Mouse (Mus musculus) heart, embryonic 11.5 days (tissue): Measurements from ENCODE around the gene Samd1. TPM values are rescaled to one million over a fixed set of nuclear protein-coding genes. Genes with fewer than 3 reads are reported as not detected.

Experiments
- ATAC-seq: fragments of 200-750 bp; cut with Nextera tagmentation; replicated peaks from 2 replicates; pipeline ENCODE4 v1.8.0; 2017; ENCODE audit warnings: moderate library complexity; ENCODE audit not compliant: insufficient number of reproducible peaks, low FRiP score, low TSS enrichment
- H3K27ac ChIP-seq: fragments of 300-500 bp; sonication (generic); 2 replicates; pipeline ENCODE4 v1.5.1; 2014; ENCODE audit warnings: mild to moderate bottlenecking, low read depth, low read length
- H3K27me3 ChIP-seq: fragments of 300-500 bp; sonication (generic); 2 replicates; pipeline ENCODE4 v1.6.1; 2014; ENCODE audit warnings: mild to moderate bottlenecking, low read length, mixed read lengths; ENCODE audit not compliant: control insufficient read depth, insufficient read depth
- H3K36me3 ChIP-seq: fragments of 300-500 bp; sonication (generic); 2 replicates; pipeline ENCODE4 v1.6.1; 2014; ENCODE audit warnings: mild to moderate bottlenecking, low read length, moderate library complexity, mixed read lengths; ENCODE audit not compliant: control insufficient read depth, insufficient read depth
- H3K4me1 ChIP-seq: fragments of 300-500 bp; sonication (generic); 2 replicates; pipeline ENCODE4 v1.6.1; 2014; ENCODE audit warnings: low read length; ENCODE audit not compliant: control insufficient read depth, insufficient read depth
- H3K4me2 ChIP-seq: fragments of 300-500 bp; sonication (generic); 2 replicates; pipeline ENCODE4 v1.6.1; 2014; ENCODE audit warnings: mild to moderate bottlenecking, moderate library complexity
- H3K4me3 ChIP-seq: fragments of 300-500 bp; sonication (generic); 2 replicates; pipeline ENCODE4 v1.5.1; 2014; ENCODE audit warnings: low read depth, low read length
- H3K9ac ChIP-seq: fragments of 300-500 bp; sonication (generic); 2 replicates; pipeline ENCODE4 v1.6.1; 2014; ENCODE audit warnings: mild to moderate bottlenecking, low read depth, low read length, moderate library complexity
- H3K9me3 ChIP-seq: fragments of 300-500 bp; sonication (generic); replicated peaks from 2 replicates; pipeline ENCODE4 v1.6.1; 2016; ENCODE audit warnings: low read length; ENCODE audit not compliant: control insufficient read depth
- WGBS: fragments of 180-500 bp; shearing (Covaris S2); extraction: QIAGEN DNeasy Blood & Tissue Kit; methylation state at CpG from one replicate; pipeline ENCODE4 v1.1.7; 2014; ENCODE audit not compliant: insufficient replicate concordance; 5-methylcytosine and 5-hydroxymethylcytosine counted together
- polyA plus RNA-seq: library from polyadenylated mRNA; unstranded; fragments of >200 nt; fragmentation: Nextera tagmentation; extraction: Ambion mirVana; gene quantifications from 2 replicates; pipeline ENCODE4 v1.2.1, GENCODE M21; 2014

The Samd1 gene
- polyA plus RNA-seq: 8.1 and 10.1 TPM in 2 replicates

- peak within 1 kb of the TSS; percentile 90 for H3K9ac ChIP-seq
- no peaks in the 10 kb centered on the region for H3K9me3 ChIP-seq
- WGBS: under 1% methylated on average over 54 of the region's 112 CpGs
- H3K4me1 ChIP-seq: peaks cover 21% of the 10 kb centered on the region
- ATAC-seq: no peak
- H3K27ac ChIP-seq: peak within 1 kb of the TSS; percentile 97
- H3K4me2 ChIP-seq: peak within 1 kb of the TSS; percentile 93
- H3K36me3 ChIP-seq: peaks cover 5% of the 10 kb centered on the region
- peaks cover 10% of the 10 kb centered on the region for H3K27me3 ChIP-seq
- peak within 1 kb of the TSS; percentile 83 for H3K4me3 ChIP-seq
Observed at GRCm38 (mm10) chr8:83997511-83998141, at the start of gene Samd1. Samd1 (plus strand) TSS chr8:83997672.

DNA sequence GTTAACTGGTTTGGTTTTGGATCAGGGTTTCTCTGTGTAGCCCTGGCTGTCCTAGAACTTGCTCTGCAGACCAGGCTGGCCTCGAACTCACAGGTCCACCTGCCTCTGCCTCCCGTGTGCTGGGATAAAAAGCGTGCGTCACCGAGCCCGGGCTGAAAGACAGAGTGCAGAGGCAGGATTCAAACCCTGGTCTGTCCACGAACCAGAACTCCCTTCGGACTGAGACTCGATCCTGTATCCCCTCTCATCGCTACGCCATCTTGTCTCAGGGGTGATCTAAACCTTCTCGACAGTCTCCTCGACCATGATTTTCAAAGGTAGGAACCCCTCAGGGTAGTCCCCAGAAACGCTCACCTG, 42.7 kb upstream of the Samd1 start:
- no peak for ATAC-seq
- Histone ChIP-seq H3K9me3 (no peaks in the 10 kb centered on the region), H3K9ac (peak overlapping the region; percentile 57), H3K4me2 (peak overlapping the region; percentile 85), H3K4me3 (peak overlapping the region; percentile 46), H3K27ac (no peak overlapping the region), H3K27me3 (no peaks in the 10 kb centered on the region), H3K36me3 (no peaks in the 10 kb centered on the region), H3K4me1 (peaks cover 13% of the 10 kb centered on the region)
- 3% methylated on average over 14 of the region's 14 CpGs for WGBS

- Histone ChIP-seq H3K4me3 (peak within 1 kb of the TSS; percentile 80), H3K27me3 (no peaks in the 10 kb centered on the region), H3K27ac (no peak within 1 kb of the TSS), H3K9me3 (no peaks in the 10 kb centered on the region), H3K4me1 (peaks cover 13% of the 10 kb centered on the region), H3K9ac (peak within 1 kb of the TSS; percentile 74), H3K4me2 (peak within 1 kb of the TSS; percentile 85), H3K36me3 (no peaks in the 10 kb centered on the region)
- under 1% methylated on average over 75 of the region's 75 CpGs for WGBS
- peak; percentile 99 for ATAC-seq
Observed at GRCm38 (mm10) chr8:83955106-83955957, 42.1 kb upstream of the Samd1 start, which contains the start of the genes Gm10644 and Asf1b. Gm10644 (minus strand) TSS chr8:83955205. Asf1b (plus strand) TSS chr8:83955507.

DNA sequence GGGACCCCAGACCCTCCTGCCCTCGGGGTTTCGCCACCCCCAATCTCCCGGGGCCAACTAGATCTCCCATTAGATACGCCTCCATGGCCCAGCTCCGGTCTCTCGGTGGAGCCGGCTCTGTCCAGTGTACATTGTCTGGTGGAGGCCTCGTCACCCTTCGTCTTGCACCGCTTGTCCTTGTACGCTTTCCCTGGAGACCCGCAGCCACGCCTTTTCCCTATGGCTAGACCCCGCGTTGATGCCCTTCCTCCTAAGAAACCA, 41.6 kb upstream of the Samd1 start:
- Histone ChIP-seq H3K27ac (no peak overlapping the region), H3K36me3 (no peaks in the 10 kb centered on the region), H3K4me2 (peak overlapping the region; percentile 85), H3K9ac (peak overlapping the region; percentile 74), H3K27me3 (no peaks in the 10 kb centered on the region), H3K9me3 (no peaks in the 10 kb centered on the region), H3K4me1 (peaks cover 13% of the 10 kb centered on the region), H3K4me3 (peak overlapping the region; percentile 80)
- 5% methylated on average over 15 of the region's 15 CpGs for WGBS
- no peak for ATAC-seq

DNA sequence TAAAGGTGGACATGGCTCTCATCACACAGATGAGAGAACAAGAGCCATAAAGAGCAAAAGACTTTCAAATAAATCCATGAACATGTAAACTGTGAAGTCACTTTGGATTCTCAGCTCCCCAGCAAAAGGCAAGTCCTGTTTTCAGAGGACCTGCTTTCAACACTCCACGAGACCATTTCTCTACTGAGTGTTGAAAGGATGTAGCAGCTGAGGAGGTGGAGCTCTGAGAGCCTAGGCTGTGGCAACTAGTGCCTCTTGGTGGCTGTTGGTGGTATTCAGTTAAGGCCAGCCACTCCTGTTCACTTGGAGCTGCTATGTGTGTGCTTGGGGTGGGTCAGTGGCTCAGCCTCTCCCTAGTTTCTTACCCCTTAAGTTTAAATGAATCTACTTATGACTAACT, 40.7 kb upstream of the Samd1 start:
- no peak overlapping the region for H3K27ac ChIP-seq
- H3K4me3 ChIP-seq: peak overlapping the region; percentile 80
- peaks cover 13% of the 10 kb centered on the region for H3K4me1 ChIP-seq
- H3K36me3 ChIP-seq: no peaks in the 10 kb centered on the region
- H3K27me3 ChIP-seq: no peaks in the 10 kb centered on the region
- ATAC-seq: no peak
- H3K4me2 ChIP-seq: peak overlapping the region; percentile 85
- WGBS: 22% methylated on average over 1 of the region's 1 CpGs
- no peaks in the 10 kb centered on the region for H3K9me3 ChIP-seq
- no peak overlapping the region for H3K9ac ChIP-seq

- H3K36me3 ChIP-seq: peaks cover 7% of the 10 kb centered on the region
- ATAC-seq: no peak
- WGBS: 86% methylated on average over 5 of the region's 5 CpGs
- H3K27ac ChIP-seq: no peak overlapping the region
- H3K4me1 ChIP-seq: no peaks in the 10 kb centered on the region
- no peak overlapping the region for H3K4me3 ChIP-seq
- H3K9ac ChIP-seq: no peak overlapping the region
- no peak overlapping the region for H3K4me2 ChIP-seq
- no peaks in the 10 kb centered on the region for H3K27me3 ChIP-seq
- H3K9me3 ChIP-seq: no peaks in the 10 kb centered on the region
Observed at GRCm38 (mm10) chr8:83964015-83964765, 33.3 kb upstream of the Samd1 start.

DNA sequence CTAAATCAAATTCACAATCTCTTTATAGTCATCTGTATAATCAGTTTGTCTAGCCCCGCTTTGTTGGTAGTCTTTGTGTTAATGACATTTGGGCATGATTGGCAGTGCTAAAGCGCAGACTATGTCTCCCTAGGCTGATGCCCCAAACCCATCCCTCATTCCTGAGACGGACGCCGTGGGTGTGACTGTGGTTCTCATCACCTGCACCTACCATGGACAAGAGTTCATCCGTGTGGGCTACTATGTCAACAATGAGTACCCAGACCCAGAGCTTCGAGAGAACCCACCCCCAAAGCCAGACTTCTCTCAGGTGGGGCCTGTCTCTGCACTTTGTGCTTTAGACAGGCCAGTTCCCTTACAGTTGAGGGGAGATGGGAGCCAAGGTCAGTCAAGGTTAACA, 29.8 kb upstream of the Samd1 start:
- Histone ChIP-seq H3K27ac (no peak overlapping the region), H3K36me3 (peaks cover 16% of the 10 kb centered on the region), H3K4me2 (no peak overlapping the region), H3K9me3 (no peaks in the 10 kb centered on the region), H3K4me3 (no peak overlapping the region), H3K4me1 (peaks cover 4% of the 10 kb centered on the region; the same call in 1 of the 2 replicates), H3K9ac (no peak overlapping the region), H3K27me3 (no peaks in the 10 kb centered on the region)
- 94% methylated on average over 7 of the region's 7 CpGs for WGBS
- no peak for ATAC-seq

DNA sequence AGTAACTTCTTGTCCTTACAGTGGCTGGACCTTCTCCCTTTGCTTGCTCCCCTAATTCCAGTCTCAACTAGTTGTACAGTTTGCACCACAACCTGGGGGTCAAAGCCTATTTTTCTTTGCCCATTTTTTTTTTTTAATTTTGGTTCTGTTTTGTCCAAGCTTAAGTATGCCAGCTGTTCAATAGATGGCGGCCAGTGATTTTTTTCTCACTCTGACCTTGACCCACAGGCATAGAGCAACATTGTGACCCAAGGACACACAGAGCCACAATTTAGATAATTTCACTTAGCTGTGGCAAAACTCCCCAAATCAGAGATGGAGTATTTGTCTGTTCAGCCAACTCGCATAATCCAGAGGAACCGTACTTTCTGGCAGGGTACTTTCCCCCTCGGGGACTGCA, 26.4 kb upstream of the Samd1 start:
- no peak overlapping the region for H3K4me3 ChIP-seq

More for the DNA sequence above, 26.4 kb upstream of the Samd1 start:
- Histone ChIP-seq H3K4me1 (peaks cover 17% of the 10 kb centered on the region), H3K36me3 (peaks cover 16% of the 10 kb centered on the region), H3K4me2 (no peak overlapping the region), H3K27me3 (no peaks in the 10 kb centered on the region), H3K9me3 (no peaks in the 10 kb centered on the region), H3K9ac (no peak overlapping the region), H3K27ac (no peak overlapping the region)
- no peak for ATAC-seq
- WGBS: 91% methylated on average over 4 of the region's 4 CpGs
